Mouse (Mus musculus): ENCODE data around the gene Pnpla7.

DNA sequence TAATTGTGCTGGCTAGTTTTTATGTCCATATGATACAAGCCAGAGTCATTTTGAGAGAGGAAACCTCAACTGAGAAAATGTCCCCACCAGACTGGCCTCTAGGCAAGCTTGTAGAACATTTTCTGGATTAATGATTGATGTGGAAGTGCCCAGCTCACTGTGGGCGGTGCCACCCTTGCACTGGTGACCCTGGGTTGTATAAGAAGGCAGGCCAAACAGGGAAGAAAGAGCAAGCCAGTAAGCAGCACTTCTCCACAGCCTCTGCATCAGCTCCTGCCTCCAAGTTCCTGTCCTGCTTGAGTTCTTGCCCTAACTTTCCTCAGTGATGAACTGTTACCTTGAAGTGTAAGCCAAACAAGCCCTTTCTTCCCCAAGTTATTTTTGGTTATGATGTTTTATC, 103.1 kb downstream of the Pnpla7 start:
- TF ChIP-seq CTCF (IDR thresholded peaks at IDR 0.05; ENCODE audit: control insufficient read depth, insufficient read depth, insufficient read length) = no peak
- no peak for TF ChIP-seq MAX (IDR thresholded peaks at IDR 0.05)
- no peak for TF ChIP-seq CEBPB (IDR thresholded peaks at IDR 0.05; ENCODE audit: low read depth)
- TF ChIP-seq USF1 (IDR thresholded peaks at IDR 0.05; ENCODE audit: low read depth) = no peak
- TF ChIP-seq MYOG (IDR thresholded peaks at IDR 0.05; ENCODE audit: control insufficient read depth, extremely low read depth, insufficient read length) = no peak
